Mouse (Mus musculus) fat pad, adult 2 months (tissue): Measurements from ENCODE around the gene Rapsn.
A peak's percentile ranks its signal among the peaks of the same experiment; 100 is the strongest.
"Not testable (repeated sequence)": the region's sequence is repeated elsewhere in the genome, so short reads cannot be mapped to it uniquely, and the experiment has no call there.

Experiments used
- DNase-seq: peaks from one replicate; pipeline ENCODE4 v3.0.0-alpha.2; 2011; ENCODE audit warnings: low read depth, low spot score; ENCODE audit errors: extremely low read depth

Rapsn gene

DNA sequence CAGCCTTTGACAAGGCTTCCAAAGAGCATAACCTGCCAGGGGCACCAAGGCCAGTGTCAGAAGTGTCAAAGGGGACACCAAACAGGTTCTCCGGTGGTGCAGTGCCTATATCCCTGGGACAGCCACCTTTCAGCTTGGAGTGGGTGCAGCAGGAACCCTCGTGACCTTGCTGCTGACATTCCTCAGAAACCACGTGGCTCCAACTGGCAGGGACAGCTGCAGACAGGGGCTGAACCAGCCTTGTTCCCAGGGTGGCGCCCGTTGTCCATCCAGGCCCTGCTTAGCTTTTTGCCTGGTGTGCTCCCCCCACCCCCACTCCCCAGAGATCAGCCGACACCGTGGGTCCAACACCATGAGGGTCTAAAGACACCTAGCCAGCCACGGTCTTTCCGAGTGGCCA, at the start of gene Rapsn:
TSS of gene Rapsn (plus strand) at position 236 of the 400 bp plus-strand sequence.
- peak; percentile 14 for DNase-seq

DNA sequence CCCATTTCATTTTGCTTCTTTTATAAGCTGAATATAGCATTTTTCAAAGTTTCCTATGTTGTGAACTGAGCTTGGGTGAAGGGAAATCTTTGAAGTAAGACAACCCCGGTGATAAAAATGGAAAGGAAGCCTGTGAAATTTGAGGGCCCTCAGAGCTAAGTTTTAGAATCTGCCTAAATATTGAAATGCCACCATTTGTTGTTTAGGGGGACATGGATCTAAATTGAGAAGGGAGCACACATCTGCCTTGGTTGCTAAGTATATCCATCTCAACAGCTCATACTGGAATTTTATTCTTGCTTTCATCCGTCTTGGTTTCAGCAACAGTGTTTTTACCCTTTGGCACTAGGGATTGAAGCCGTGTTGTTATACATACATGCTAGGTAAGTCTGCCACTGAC, 49.4 kb upstream of the Rapsn start:
- DNase-seq: no peak

DNA sequence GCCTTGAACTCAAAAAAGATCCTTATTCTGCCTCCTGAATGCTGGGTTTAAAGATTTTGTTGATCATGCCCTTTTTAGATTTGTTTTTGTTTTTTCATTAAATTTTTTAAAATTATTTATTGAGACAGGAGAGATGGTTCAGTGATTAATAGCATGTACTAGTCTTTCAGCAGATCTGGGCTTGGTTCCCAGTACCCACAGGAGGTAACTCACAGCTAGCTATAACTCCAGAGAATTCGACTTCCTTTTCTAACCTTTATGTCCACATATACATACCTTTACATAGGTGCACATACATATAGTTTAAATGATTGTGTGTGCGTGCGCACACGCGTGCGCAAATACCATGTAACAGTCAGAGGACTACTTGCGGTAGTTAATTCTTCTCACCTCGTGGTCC, 26.9 kb upstream of the Rapsn start:
- no peak for DNase-seq

DNA sequence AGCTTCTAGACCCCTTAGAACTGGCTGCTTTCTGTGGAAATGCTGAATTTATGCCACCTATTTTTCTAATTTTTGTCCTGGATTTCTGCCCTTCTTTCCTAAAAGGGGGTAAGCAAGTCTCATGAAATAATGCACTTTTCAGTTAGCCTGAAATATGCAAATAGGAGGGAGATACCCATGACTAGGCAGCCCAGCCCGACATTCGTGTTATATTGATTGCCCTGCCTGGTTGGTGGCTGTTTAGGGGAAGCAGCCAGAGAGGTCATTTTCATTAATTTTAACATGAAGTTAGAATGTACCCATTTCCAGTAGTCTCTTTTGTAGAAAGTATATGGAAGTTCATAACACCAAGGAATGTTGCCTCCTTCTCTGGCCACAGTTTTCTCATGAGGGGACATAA, 21.5 kb upstream of the Rapsn start:
- DNase-seq: no peak

DNA sequence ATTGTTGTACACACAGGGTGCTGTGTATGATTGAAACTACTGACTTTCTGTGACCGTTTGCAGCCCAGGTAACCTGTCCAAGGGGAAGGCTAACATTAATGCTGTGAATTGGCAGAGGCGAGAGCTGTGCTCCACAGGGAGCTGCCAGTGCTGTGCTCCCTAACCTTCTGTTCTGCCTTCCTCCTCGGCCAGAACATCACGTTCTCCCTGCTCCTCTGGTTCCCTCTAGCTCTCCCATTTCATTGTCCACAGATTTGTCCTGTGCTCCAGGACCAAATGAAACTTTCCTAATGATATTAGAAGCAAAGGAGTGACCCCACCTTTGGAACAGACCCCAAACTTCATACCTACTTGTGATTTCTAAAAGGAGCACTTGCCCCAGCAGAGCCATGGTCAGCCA, 20.0 kb upstream of the Rapsn start:
- no peak for DNase-seq

DNA sequence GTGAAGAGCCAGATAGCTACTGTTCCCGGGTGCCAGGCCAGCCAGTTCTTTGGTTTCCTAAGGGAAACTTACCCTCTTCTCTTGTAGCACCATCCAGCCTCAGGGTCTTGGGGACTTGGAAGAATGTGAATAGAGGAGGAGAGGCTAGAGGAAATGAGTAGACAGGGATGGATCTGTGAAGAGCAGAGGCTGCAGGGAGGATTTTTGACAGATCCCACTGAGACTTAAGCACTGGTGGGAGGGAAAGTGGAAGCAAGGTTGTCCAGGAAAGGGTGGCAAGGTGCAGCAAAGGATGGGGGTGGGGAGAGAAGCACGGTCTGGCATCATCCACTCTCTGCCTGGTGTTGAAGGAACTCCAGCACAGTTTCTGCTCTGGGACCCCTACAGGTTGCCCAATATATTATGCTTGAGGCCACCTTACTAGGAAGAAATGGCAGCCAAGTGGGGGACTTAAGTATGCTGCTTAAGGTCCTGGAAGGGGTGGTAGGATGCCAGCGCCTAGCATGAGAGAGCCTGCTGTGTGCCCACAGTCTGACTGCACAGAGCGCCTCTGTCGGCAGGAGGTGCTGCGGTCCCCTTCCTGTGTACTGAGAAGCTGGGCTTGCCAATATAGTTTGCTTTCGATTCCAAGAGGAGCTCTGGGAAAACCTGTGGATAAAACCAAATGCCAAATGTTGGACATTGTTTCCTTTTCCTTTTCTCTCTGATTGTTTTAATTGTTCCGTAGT, 17.2 kb upstream of the Rapsn start:
- no peak for DNase-seq

DNA sequence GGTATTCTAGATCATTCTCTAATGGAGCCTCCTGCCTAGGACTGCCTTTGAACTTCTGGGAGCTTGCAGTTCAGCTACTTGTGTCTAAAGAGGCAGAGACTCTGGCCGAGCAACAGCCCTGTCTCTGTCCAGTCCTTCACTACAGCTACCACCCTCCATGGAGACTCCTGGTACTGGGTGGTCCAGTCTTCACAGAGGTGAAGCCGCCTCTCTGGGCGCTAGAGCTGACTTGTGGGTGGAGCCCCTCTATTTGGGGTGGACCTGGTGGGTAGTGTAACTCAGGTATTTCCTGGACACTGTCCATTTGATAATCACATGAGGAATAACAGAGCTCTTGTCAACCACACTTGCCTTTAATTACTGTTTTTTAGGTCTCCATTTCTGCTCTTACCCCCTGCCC, 15.5 kb upstream of the Rapsn start:
- no peak for DNase-seq

DNA sequence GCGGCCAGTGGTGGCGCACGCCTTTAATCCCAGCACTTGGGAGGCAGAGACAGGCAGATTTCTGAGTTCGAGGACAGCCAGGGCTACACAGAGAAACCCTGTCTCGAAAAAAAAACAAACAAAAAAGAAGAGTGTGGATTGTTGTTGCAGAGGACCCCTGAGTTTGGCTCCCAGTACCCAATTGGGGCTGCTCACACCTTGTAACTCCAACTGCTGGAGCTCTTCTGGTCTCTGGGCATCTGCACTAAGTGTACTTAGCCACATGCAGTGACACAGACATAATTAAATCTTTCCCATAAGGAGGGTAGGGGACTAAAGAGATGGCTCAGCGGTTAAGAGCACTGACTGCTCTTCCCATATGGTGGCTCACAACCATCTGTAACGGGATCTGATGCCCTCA, 13.2 kb upstream of the Rapsn start:
- DNase-seq: not testable (repeated sequence)

DNA sequence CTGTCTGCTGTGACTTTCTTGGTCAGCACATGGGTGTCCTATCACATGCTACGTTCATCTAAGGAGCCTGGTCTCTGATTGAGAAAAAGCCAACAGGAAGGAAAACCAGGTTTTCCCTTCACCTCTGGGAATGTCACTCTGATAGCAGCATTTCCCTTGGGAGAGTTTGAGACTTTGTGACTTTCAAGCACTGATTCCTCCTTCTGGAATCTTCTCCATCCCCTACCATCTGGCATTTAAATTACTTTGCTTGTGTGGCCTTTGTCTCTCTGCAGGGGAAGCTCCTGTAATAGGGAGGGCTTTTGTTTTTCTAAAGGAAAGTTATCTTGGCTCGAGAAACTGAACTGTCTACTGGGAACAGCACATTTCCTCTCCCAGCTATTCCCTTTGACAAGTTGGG, 12.3 kb upstream of the Rapsn start:
- no peak for DNase-seq

DNA sequence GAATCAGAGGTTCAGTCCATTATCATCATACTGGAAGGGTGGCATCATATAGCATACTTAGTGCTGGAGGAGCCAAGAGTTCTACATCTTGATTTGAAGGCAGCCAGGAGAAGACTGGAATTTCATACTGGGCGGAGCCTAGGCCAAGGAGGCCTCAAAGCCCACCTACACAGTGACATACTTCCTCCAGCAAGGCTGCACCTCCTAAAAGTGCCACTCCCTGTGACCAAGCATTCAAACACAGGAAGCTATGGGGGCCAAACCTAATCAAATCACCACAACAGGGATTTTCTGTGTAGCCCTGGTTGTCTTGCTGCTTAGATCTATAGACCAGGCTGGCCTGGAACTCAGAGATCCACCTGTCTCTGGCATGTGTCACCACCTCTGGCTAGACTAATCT, 11.5 kb upstream of the Rapsn start:
- DNase-seq: no peak

DNA sequence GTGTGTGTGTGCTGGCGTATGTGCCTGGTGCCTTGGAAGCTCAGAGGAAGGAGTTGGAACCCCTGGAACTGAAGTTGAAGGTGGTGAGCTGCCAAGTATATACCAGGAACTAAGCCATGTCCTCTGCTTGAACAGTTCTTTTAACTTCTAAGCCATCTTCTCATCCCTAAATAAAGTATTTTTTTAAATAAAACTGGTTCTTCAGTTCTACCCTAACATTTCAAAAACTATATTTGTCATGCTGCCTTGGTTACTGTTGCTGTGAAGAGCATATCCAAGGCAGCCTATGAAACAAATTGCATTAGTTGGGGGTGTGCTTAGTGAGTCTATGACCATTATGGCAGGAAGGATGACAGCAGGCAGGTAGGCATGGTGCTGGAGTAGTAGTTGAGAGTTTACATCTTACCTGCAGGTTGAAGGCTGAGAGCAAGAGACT, 10.3 kb upstream of the Rapsn start:
- DNase-seq: no peak

DNA sequence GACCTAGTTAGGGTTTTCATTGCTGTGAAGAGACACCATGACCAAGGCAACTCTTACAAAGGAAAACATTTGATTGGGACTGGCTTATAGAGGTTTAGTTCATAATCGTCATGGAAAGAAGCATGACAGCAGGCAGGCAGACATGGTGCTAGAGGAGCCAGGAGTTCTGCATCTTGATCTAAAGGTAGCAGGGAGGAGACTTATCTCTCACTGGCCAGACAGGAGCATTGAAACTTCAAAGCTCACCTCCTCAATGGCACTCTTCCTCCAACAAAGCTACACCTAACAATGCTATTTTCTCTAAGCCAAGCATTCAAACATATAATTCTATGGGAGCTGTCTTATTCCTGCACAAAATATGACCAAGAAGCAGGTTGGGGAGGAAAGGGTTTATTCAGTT, 8.9 kb upstream of the Rapsn start:
- no peak for DNase-seq

DNA sequence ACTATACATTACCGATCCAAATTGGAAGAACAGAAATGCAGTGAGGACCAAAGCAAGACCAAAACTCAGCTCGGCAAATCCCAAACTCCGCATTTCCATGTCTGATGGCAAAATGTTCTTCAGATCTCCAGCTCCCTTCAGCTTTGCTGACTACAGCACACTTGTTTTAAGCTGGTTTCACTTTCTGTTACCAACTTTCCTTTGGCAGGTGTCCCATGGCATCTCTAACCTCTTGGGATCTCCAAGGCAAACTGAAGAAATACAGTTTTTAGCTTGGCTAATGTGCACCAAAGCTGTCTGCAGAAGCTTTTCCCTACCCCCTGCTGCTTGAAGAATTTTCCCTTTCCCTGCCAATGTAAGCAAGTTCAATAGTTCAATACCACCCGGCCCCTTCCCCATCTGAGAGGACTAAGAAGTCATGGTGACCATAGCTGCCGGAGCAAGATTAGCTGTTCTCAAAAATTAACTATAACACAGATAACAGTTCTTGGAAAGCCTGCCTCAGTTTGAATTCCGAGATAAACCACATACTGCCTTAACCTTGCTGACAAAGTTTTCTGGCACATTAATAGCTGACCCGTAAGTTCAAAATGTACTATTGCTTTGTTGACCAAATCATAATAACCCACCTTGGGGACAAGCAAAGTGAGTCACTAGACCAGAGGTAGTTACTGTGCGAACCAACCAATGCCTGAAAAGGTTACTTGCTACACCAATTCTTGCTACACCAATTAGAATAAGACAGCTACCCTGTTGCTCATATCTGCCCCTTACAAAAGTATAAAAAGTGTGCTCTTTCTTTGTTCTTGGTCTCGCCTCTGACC, 7.8 kb upstream of the Rapsn start:
- no peak for DNase-seq

DNA sequence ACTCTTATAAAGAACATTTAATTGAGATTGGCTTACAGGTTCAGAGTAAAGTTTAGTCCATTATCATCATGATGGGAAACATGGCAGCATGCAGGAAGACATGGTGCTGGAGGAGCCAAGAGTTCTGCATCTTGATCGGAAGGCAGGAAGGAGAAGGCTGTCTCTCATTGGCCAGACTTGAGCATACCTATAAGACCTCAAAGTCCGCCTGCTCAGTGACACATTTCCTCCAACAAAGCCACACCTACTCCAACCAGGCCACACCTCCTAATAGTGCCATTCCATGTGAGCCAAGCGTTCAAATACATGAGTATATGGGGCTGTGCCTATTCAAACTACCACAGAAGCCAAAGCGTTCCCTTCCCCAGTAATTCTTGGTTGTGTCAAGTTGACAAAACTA, 4.2 kb upstream of the Rapsn start:
- no peak for DNase-seq

DNA sequence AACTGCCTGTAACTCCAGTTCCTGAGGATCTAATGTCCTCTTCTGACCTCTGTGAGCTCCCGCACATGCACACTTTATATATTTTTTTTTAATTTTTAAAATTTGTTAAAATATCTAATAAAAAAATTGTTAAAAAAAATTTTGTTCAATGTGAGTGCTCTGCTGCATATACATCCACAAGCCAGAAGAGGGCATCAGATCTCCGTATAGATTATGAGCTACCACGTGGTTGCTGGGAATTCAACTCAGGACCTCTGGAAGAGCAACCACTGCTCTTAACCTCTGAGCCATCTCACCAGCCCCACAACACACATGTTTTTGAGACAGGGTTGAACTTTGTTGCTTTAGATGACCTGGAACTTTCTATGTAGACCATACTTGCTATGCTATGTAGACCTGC, 2.4 kb upstream of the Rapsn start:
- no peak for DNase-seq

DNA sequence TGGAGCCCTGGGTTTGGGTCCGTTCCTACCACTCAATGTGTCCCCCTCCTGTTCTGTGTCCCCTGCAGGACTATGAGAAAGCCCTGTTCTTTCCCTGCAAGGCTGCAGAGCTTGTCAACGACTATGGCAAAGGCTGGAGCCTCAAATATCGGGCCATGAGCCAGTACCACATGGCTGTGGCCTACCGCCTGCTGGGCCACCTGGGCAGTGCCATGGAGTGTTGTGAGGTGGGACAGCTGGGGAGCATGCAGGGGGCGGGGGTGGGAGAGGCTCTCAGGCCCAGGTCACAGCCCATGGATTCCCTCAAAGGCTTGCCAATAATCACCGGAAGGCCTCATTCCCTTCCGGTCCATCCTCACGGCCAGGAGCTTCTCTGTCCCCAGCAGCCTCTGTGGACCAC, 6.4 kb downstream of the Rapsn start:
- no peak for DNase-seq

DNA sequence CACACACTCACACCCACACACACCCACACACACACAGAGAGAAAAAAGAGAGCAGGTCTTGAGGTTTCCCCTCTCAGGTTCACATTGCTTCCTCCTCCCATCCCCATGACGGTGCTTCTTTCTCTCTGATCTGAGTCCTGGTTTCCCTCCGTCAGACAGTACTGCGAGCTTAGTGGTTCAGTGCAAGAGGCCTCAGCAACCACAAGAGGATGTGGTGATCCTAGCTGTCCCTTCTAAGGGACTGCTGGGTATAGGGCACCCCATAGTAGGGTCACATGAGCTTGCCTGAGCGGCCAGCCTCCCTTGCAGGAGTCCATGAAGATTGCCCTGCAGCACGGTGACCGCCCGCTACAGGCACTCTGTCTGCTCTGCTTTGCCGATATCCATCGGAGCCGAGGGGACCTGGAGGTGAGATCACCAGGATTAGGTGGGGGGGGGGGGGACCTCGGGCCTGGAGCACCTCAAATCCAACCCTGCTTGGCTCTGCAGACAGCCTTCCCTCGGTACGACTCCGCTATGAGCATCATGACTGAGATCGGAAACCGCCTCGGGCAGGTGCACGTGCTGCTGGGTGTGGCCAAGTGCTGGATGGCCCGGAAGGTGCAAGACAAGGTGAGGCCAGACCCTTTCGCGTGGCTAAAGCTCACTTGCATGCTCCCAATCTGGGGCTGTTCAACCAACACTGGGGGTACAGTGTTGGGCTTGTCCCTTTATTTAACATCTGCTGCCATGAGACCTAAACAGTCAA, 7.4 kb downstream of the Rapsn start:
- no peak for DNase-seq

DNA sequence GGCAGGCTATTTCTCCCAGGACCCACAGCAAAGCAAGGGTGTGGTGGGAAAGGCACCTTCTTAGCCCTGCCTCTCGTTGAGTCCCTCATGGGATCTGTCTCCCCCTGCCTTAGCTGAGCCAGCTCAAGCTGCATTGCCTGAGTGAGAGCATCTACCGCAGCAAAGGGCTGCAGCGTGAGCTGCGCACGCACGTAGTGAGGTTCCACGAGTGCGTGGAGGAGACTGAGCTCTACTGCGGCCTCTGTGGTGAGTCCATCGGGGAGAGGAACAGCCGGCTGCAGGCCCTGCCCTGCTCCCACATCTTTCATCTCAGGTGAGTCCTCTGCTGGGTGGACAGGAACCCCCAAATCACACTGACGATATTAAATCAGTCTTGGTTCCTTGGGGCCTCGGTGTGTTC, 9.3 kb downstream of the Rapsn start:
- DNase-seq: no peak

DNA sequence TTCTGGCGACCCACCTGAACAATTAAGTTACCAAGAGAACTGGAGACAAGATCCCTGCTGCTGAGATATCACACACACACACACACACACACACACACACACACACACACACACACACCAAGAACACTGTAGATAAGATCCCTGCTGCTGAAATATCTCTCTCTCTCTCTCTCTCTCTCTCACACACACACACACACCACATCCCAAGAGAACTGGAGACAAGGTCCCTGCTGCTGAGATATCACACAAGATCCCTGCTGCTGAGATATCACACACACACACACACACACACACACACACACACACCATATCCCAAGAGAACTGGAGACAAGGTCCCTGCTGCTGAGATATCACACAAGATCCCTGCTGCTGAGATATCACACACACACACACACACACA, 10.4 kb downstream of the Rapsn start:
- not testable (repeated sequence) for DNase-seq

DNA sequence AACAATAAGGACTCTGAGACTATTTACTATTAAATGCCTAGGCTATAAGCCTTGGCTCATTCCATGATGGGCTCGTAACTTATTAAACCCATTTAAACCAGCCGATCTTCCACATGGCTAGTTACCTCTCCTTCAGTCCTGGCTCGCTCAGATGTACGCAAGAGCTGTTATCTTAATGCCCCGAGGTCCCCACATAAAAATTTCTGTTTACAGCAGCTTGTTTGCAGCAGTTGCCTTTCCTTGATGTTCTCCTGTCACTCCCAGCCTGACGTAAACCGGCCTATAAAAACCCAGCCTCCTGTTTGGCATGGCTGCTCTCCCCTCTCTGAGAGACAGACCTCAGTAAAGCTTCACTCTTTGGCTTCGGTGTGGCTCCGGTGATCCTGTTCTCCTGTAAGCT, 11.9 kb downstream of the Rapsn start:
- no peak for DNase-seq

DNA sequence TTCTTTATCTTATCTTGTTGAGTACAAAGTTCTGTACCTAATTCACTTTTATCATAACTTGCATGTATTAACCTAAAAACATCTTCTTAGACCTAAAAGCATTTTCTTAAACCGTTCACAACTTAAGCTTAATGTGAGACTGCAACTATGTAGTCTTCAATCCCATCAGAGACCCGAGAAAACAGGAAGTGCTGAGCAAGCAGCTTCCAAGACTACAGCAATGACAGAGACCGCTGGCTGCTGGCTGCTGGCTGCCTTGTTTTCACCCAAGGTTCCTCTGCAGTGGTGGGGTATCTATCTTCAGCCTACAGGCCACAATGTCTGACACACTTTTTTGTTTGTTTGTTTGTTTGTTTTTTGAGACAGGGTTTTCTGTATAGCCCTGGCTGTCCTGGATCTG, 16.5 kb downstream of the Rapsn start:
- no peak for DNase-seq

DNA sequence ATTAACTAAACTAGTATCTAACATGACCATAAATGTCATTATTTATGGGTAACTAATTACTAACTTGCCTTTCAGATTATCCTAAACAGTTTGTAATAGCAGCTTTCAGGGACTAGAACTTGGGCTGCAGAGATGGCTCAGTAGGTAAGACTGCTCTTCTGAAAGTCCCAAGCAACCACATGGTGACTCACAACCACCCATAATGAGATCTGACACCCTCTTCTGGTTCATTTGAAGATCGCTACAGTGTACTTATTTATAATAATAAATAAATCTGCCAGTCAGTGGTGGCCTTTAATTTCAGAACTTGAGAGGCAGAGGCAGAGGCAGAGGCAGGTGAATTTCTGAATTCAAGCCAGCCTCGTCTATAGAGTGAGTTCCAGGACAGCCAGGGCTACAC, 17.3 kb downstream of the Rapsn start:
- DNase-seq: no peak
